Mouse (Mus musculus) small intestine, adult 2 months (tissue): ENCODE measurements around the gene Mrps27.

Experiments used
- CTCF ChIP-seq: fragments of 200-500 bp; IDR thresholded peaks from 2 replicates; pipeline ENCODE4 v1.5.1; 2012; ENCODE audit warnings: low read depth, mild to moderate bottlenecking, control low read depth, inconsistent platforms, low read length, moderate library complexity, mixed read lengths; ENCODE audit not compliant: insufficient replicate concordance, insufficient read length; ENCODE audit errors: extremely low read depth
- POLR2A ChIP-seq: fragments of 200-500 bp; IDR thresholded peaks from 2 replicates; pipeline ENCODE4 v1.6.1; 2012; ENCODE audit warnings: low read depth, mild to moderate bottlenecking, control low read depth, inconsistent platforms, low read length, moderate library complexity

- TF ChIP-seq CTCF (no peak), POLR2A (no peak)
Observed at GRCm38 (mm10) chr13:99317058-99317457, 27.5 kb upstream of the Mrps27 start.
